Mouse (Mus musculus): ENCODE measurements around the gene Acad11.

Gene Acad11

GRCm38 (mm10) chr9:104080038-104080437 lies 16.9 kb downstream of the Acad11 start:
- DNase-seq (ENCODE audit: low read depth, low spot score): no peak

DNA sequence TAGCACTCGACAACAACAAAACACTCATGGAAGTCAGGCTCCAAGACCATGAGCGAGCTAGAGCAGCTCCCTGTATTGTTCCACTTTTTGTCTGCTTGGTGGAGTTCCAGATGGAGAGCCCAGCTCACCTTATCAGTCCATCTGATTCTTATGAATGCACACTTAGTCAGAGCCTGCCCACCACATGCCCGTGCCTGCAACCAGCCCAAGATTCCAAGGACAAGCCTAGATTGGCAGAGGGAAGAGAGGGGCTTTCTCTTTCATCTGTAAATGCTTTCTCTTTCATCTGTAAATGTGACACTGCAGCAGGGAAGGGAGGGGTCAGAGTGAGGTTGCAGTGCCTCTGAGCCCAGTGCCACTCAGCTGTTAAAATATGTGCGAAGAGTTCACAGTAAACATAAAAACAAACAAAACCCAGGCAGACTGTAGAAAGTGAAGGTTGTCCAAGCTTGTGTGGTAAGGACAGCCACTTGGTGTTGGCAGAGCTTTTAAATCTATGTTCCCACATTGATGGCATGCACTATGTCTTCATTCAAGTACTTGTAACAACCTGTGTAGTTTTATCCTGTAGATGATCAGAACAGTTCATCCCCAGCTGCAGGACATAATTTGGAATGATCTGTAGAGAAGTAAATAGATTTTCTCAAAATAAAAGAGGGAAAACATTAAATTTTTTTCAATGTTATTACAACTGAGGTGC lies 22.7 kb downstream of the Acad11 start:
- DNase-seq (ENCODE audit: low read depth, low spot score): no peak

GRCm38 (mm10) chr9:104088555-104088954 lies 25.4 kb downstream of the Acad11 start:
- DNase-seq (ENCODE audit: low read depth, low spot score): no peak

DNA sequence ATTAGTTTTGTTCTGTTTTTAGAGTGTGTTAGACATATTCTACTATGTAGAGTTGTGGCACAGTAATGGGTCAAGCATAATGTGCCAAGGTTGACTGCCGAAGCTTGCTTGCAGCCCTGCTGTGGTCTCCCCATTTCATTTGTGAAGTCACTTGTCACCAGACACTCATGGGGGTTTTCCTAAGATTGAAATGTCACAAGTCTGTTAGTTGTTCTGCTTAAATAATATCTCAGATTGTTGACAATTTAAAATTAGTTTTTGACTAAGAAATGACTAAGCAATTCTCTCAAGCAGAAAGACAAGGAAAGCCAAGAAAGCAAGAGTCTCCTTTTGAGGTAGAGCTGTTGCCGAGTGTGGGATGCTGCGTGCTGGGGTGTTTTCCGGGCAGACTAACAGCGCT lies 29.8 kb downstream of the Acad11 start:
- DNase-seq (ENCODE audit: low read depth, low spot score): no peak

DNA sequence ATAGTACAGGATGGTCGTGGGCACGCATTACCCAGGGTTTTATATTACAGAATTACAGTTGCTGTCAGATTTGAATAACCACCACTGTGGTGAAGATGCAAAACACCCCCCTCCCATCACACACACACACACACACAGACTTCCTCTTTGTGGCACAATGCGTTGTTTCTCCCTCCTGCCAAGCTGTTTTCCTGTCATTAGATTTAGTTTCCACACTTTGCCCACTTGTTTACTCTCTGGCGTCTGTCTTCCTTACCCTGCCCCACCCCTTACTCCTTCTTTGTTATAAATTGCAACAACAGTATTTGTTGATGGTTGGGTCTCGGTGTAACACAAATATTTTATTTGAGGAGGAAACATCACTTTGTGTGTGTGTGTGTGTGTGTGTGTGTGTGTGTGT lies 35.1 kb downstream of the Acad11 start:
- no peak for DNase-seq (ENCODE audit: low read depth, low spot score)

DNA sequence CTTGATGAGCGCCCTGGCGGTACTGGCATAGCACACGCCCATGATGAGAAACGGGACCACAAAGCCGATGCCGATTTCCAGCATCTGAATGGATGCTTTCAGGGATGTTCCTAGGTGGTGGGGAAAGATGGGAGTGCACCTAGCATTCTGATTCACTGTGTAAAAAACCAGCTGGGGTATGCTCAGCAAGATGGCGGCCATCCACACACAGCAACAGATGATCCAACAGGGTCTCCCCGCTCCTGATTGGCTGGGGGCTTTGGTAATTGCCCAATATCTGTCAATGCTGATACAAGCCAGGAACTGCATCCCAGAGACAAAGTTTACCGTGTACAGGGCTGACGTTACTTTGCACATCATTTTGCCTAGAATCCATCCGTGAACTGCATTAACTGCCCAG lies 35.9 kb downstream of the Acad11 start:
- no peak for DNase-seq (ENCODE audit: low read depth, low spot score)

DNA sequence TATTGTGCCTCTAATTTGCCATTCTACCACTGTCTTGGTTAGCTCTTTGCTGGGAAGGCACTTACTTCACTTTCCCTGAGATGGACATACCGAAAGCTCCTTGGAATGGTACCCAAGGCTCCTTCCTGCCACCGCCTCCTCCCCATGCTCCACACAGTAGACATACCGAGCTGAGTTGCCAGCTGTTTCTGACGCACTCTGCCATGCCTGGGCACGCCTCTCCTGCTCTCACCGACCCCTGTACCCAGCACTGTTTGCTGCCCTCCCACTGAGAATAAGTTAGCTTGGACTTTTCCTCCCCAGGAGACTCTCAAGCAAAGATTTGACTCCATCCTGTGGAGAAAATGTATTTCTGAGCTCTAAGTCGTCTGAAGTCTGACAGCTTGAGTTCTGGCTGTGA lies 37.6 kb downstream of the Acad11 start:
- DNase-seq (ENCODE audit: low read depth, low spot score): no peak

DNA sequence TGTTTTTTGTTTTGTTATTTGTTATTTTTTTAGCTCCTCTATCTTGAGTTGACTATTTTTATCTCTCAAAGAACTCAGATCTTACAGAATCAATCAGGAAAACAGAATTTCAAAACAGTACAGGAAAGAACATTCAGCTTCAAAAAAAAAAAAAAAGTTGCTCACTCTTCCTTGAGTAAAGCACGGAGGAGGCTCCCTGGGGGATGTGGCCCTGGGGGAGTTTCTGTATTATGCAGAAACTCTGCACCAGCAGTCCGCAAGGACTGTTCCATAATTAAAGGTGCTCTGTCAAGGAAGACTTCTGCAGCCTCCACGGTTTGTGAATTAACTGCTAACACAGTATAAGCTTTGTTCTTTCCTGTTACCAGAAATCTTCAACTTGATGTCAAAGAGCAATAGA lies 38.3 kb downstream of the Acad11 start:
- DNase-seq (ENCODE audit: low read depth, low spot score): no peak

GRCm38 (mm10) chr9:104102301-104102700 lies 39.1 kb downstream of the Acad11 start:
- DNase-seq (ENCODE audit: low read depth, low spot score): no peak

- DNase-seq (ENCODE audit: low read depth, low spot score): no peak
Measured at GRCm38 (mm10) chr9:104102901-104103300, 39.7 kb downstream of the Acad11 start.

GRCm38 (mm10) chr9:104104986-104105385 lies 41.8 kb downstream of the Acad11 start:
- DNase-seq (ENCODE audit: low read depth, low spot score): no peak

GRCm38 (mm10) chr9:104106930-104107329 lies 43.8 kb downstream of the Acad11 start:
- DNase-seq (ENCODE audit: low read depth, low spot score): no peak

DNA sequence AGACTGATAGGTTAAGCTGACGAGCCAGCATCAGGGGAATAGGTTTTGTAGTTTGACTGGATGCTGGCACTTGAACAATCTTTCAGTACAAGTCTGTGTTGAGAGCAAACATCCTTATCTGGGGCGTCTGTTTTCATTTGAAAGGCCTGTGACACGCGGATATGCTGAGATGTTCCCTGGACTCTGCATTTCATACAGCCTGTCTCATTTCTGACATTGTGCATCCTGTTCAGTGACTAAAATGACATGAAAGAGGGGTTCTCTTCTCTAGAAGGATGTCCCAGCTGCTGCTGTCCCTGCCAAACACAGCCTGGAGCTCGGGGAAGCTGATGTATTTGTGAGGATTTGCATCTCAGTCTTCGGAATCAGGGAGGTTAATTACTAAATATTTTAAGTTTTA lies 44.3 kb downstream of the Acad11 start:
- DNase-seq (ENCODE audit: low read depth, low spot score): no peak

DNA sequence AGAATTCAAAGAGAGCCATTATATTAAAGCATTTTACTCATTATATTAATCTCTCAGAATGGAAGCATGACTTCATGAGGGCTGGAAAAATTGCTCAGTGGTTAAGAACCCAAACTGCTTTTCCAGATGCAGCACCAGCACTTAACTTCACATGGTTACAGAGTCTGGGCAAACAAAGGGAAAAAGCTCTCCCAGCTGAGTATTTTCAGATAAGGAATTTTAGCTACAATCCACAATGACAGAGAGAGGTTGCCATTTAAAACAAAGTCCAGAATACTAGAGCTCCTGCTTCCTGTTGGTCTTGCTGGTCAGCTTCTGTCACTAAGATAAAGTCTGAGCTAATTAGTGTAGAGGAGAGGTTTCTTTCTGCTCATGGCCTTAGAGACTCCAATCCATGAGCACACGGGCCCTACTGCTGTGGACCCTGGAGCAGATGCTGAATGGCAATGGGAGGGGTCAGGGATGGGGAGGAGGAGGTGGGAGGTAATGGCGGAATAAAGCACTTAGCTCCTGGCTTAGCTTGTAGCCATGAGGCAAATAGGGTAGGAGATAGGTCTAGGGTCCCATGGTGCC lies 45.5 kb downstream of the Acad11 start:
- no peak for DNase-seq (ENCODE audit: low read depth, low spot score)

DNA sequence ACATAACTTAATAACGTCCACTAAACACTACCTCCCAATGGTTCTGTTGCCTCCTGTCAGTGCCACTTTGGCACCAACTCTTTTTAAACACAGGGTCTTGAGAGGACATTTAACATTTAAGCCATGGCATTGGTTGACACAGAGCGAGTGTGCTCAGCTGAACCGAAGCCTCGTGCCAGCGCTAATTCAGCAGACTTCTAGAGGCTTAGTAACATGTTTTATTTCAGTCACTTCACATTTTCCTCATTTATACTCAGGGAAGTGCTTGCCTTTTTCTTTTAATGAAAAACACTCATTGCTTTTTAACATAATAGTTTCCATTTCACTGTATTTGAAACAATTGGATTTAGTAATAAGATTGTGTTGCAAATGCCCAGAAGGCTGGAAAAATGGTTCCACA lies 46.0 kb downstream of the Acad11 start:
- DNase-seq (ENCODE audit: low read depth, low spot score): no peak

DNA sequence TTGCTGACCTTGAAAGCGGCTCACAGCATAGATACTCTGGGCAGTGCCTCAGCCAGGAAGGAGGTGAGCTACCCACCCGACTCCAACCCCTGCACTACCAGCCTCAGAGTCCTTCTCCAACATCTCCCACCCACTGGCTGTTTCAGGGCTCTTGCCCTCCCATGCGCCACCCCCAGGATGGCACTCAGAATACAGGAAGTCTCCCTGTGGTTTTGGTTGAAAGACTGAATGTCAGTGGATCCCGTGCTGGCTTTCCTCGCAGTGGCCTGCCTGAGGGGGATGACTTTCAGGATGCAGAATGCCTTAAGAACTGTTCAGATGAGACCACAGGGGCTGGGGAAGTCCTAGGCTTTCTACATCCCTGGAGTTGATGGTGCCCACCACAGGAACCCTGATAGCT lies 59.9 kb downstream of the Acad11 start:
- no peak for DNase-seq (ENCODE audit: low read depth, low spot score)

DNA sequence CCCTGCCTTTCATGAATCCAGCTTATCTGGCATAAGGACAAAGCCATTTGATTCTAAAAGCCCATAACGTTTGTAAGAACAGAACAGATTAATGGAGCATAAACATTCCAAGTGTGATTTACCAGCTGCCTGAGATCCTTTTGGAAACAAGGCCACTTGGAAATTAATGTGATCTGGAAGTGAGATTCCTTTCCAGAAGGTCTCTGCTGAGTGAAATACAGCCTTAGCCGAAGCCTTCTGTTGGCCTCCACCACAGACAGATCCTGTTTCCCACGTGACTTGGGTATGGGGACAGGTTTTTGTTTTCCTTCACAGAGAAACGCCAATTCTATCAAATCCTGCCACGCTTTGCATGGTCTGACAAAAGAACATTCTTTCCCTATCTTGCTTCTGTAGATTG lies 60.4 kb downstream of the Acad11 start:
- no peak for DNase-seq (ENCODE audit: low read depth, low spot score)

GRCm38 (mm10) chr9:104126833-104127232 lies 63.7 kb downstream of the Acad11 start, which contains the start of gene Ackr4:
Gene Ackr4 (minus strand): TSS chr9:104126933.
- DNase-seq (ENCODE audit: low read depth, low spot score): no peak

DNA sequence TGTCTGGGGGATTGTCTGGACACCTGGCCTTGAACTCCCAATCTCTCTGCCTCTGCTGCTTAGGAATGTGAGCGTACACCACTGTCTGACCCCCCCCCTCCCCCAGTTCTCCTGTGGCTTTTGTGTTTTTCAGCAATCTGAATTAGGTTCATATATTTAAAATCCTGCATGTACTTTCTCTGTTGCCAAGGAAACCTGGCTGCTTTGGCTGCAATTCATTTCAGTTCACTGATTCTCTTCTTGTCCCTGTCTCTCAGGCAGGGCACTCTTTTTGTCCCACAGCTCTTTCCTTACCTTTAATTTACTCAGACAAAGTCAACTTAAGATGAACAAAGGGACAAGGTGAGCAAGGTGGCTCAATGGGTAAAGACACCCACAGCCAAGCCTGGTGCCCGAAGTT lies 64.9 kb downstream of the Acad11 start:
- no peak for DNase-seq (ENCODE audit: low read depth, low spot score)

DNA sequence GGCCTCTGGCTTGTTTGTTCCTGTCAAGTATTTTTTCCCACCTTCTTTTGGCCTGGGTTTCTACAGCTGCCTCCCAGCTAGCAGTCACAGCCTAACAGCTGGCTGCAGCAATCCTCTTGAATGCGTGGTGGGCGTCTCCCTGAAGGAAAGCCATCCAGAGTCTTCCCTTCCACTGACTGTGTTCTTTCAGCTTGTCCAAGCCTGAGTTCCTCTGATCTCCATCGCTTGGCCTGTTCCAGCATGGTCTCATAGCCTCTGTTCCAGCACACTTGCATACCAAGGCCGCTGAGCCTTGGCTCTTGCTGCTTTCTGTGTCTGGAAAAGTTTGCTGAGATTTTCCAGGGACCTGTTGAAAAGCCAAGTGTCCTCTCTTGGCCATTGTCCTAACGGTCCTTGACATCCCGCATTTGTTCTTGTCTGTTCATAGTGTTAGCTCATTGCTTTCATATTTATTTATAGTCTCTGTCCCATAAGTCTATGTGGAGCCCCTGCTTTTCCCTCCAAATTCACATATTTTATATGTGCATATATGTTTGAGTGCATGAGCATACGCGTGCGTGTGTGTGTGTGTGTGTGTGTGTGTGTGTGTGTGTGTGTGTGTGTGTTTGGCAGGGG lies 67.1 kb downstream of the Acad11 start:
- DNase-seq (ENCODE audit: low read depth, low spot score): no peak

DNA sequence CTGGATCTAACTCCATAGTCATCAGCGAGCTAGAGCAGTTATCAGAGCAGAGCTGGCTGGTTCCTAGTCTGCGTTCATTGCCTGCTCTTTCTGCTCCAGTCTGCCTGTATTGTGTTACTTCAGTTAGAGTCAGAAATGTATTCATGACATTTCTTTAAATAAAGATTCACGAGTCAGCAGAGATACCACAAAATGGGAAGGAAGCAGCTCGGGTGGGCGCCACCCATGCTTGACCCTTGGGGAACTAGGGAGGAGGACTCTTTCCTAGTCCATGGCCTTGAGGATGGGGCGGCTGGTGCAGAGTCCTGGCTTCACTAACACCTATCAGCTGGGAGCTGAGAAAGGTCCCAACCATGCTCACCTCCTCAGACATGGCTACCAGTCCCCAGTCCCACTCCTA lies 77.2 kb downstream of the Acad11 start:
- no peak for DNase-seq (ENCODE audit: low read depth, low spot score)

- DNase-seq (ENCODE audit: low read depth, low spot score): no peak
Measured at GRCm38 (mm10) chr9:104142805-104143204, 79.6 kb downstream of the Acad11 start.

- DNase-seq (ENCODE audit: low read depth, low spot score): no peak
Measured at GRCm38 (mm10) chr9:104144314-104144996, 81.3 kb downstream of the Acad11 start.
